Mouse (Mus musculus) megakaryocyte-erythroid progenitor cell, adult 5-6 weeks (primary cell): ENCODE data around the gene Snrpd2. TPM values are rescaled to one million over a fixed set of nuclear protein-coding genes. Genes with fewer than 3 reads are reported as not detected.

ENCODE experiments used
- ATAC-seq: replicated peaks from 2 replicates; pipeline ENCODE4 v1.8.0; 2016; ENCODE audit warnings: mild to moderate bottlenecking, inconsistent platforms; ENCODE audit not compliant: severe bottlenecking, poor library complexity, low FRiP score, low TSS enrichment
- total RNA-seq, 2 experiments: library from RNA; stranded (forward) in 1 of 2; stranded (reverse) in 1 of 2; fragments of 200-1000, 215-1000 nt in 1 of 2; fragments of >200 nt in 1 of 2; fragmentation: Nextera tagmentation in 1 of 2; gene quantifications; 2 replicates each; pipeline ENCODE4 v1.2.3; 2014 to 2017

Snrpd2 gene
- total RNA-seq, 2 experiments from 2014 or later = 80.7 to 146 TPM

- ATAC-seq = peak; percentile 80
Measured at GRCm38 (mm10) chr7:19172874-19173273, 23.4 kb downstream of the Snrpd2 start.

DNA sequence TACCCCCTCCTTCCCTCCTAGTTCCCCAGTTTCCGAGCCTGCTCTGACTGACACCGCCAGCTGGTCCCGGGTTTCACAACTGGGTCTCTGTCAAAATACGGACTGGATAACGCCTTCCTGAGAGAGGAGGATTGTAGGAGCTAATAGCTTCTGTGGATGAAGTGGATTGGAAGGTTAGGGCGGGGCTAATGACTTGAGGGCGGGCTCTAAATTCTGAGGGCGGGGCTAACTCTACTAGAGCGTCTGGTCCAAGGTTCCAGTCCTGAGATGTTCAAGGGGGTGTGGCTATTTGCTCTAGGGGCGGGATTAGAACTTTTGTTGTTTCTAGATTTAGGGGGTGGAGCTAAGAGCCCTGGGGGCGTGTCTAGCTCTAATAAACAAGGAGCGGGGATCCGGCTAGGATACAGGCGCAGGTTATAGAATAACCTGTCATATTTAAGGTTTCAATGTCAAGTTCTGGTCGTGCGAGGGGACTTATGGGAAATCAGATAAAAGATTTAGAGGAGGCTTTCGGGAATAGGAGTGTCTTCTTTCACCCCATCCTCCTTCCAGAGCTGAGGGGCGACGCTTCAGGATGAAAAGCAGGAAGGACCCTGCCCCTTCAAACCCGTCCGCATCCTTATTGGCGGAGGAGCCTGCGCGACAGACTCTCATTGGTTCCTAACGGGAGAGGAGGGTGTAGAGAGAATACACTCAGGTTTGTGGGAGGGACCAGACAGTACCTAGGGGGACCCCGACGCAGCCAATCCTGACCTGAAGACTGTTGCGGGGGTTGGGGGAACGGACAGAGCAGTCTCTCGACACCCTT lies 26.4 kb downstream of the Snrpd2 start, which contains the start of gene Eml2:
Eml2 (plus strand) TSS at position 714 of the 808 bp plus-strand sequence.
- peak; percentile 27; the same call in 1 of the 2 replicates for ATAC-seq

- ATAC-seq = no peak
Measured at GRCm38 (mm10) chr7:19176516-19176947, 27.0 kb downstream of the Snrpd2 start.

DNA sequence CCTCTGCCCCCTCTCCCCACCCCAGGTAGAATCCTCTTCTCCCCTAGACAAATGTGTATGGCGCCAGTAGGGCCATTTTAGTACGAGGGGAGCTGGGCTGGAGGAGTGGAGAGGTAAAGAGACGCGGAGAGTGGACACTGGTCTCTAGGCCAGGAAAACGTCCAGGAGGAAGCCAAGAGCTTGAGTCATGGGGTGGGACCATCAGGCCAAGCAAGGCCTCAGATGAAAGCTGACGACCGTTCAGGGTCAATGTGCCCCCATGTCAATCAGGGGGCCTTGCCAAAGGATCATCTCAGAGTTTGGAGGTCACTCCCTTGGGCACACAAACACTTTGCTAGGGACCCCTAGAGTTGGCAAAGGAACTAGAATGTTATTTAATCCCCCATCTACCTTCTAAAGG lies 27.7 kb downstream of the Snrpd2 start:
- no peak for ATAC-seq

GRCm38 (mm10) chr7:19178035-19178434 lies 28.5 kb downstream of the Snrpd2 start:
- ATAC-seq = no peak

DNA sequence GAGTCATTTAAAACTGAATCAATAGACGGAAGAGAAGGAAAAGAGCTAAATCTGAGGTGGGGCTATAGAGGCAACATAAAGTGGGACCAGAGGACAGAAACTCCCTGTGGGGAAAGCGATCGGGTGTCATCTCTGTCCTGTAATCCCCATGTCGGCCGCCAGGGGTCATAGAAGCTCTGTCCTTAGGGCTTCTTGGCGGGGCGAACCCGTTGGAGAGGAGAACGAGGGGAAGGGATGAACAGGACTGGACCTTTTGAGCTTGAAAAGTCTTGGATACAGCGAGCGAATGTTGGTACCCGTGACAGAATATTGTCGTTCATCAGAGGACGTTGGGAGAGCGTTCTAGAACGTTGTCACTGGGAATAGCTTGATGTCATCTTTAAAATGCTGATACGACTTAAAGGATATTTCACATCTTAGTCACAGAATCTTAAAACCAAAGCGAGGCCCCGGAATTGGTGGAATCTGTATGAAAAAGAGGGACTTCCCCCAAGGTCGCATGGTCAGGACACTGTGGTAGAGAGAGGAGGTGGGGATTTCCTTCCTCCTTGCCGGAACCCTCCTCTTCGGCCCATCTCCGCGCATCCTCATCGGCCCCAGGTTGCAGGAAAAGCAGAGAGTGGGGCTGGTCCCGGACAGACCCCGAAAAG lies 29.0 kb downstream of the Snrpd2 start:
- ATAC-seq = peak; percentile 45

GRCm38 (mm10) chr7:19179173-19179572 lies 29.7 kb downstream of the Snrpd2 start:
- ATAC-seq = peak; percentile 69

DNA sequence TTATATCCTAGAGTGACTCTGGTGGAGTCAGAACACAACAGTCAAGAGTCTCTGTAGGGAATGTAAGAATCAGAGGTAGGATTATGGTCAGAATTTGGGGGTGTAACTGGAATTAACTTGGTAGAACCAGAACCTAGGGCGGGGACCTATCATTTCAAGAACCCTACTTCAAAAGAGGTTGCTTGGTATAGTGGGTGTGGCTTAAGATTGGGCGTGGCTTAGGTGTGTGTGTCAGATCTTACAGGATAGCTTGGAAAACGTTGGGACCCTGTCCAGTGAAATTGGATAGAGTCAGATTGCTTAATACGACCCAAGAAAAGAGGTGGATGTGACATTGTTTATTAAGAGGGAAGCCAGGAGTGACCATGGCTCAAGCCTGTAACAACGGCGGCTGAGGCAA lies 30.4 kb downstream of the Snrpd2 start:
- no peak for ATAC-seq

GRCm38 (mm10) chr7:19180862-19181429 lies 31.4 kb downstream of the Snrpd2 start:
- no peak; the same call in 1 of the 2 replicates for ATAC-seq

- ATAC-seq = no peak
Measured at GRCm38 (mm10) chr7:19184250-19184649, 34.7 kb downstream of the Snrpd2 start.

DNA sequence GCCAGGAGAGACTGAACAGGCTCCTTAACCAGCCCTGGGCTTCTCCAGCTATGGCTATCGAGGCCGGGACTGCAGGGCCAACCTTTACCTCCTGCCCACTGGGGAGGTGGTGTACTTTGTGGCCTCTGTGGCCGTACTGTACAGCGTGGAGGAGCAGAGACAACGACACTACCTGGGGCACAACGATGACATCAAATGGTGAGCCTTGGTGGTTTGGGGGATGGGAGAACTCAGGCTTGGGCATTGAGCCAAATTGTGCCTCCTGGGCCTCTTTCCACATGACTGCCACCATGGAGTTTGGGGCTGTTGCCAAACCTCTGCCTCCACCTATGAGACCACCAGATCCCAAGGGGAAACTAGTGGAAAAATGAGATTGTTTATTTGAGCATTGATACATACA lies 35.2 kb downstream of the Snrpd2 start:
- no peak for ATAC-seq

- ATAC-seq = no peak
Measured at GRCm38 (mm10) chr7:19194676-19195075, 45.2 kb downstream of the Snrpd2 start.

DNA sequence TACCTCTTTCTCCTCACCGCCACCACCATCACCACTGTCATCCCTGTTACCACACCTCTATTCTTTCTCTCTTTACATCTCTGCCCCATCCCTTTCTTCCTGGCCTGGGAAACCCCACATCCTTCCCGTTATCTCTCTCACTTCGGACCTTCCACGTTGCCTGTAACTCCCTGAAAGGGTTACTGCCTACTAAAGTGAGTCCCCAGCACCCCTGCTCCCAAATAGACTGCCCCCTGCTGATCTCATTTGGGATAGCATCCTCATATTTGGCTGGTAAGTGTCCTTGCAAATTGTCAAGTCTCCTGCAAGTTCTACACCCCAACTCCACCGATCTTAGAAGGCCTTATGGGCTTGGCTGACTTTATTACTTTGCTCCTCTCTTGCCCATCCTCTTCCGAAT lies 47.2 kb downstream of the Snrpd2 start:
- ATAC-seq = no peak

DNA sequence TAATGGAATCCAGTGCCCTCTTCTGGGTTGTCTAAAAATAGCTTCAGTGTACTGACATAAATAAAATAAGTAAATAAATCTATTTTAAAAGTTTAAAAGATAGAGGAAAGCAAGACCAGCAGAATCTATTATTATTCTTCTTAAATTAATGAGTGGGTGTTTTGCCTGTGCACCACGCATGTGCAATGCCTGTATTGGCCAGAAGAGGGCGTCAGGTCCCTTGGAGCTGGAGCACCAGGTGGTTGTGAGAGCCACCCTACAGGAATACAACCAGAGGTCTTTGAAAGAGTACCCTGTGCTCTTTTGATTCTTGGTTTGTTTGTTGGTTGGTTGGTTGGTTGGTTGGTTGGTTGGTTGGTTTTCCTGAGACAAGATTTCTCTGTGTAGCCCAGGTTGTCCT lies 48.5 kb downstream of the Snrpd2 start:
- ATAC-seq = 0 out of 2 replicates have a peak, but pooled peaks have one; percentile 58

DNA sequence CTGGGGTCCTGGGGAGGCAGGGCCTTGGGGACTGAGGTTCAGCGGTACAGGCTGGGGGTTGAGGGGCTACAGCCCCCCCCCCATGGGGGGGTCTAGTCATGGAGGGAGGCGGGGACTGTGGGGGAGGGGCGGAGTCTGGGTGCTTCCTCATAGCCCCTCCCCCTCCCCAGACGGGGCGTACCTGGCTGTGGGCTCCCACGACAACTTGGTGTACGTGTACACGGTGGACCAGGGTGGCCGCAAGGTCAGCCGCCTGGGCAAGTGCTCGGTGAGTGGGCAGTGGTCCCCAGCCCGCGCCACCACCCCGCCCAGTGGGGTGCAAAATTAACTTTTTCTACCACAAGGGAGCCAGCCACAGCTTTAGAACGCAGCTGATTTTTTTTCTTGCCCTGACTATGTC lies 52.1 kb downstream of the Snrpd2 start:
- no peak for ATAC-seq

- ATAC-seq = no peak; the same call in 1 of the 2 replicates
Measured at GRCm38 (mm10) chr7:19202065-19202850, 52.7 kb downstream of the Snrpd2 start.
